Mouse (Mus musculus): ENCODE measurements around the gene Il12rb1. TPM values are rescaled to one million over a fixed set of nuclear protein-coding genes. Genes with fewer than 3 reads are reported as not detected.

Gene Il12rb1
- polyA plus RNA-seq, 1 experiment from 2014 or later = not detected

DNA sequence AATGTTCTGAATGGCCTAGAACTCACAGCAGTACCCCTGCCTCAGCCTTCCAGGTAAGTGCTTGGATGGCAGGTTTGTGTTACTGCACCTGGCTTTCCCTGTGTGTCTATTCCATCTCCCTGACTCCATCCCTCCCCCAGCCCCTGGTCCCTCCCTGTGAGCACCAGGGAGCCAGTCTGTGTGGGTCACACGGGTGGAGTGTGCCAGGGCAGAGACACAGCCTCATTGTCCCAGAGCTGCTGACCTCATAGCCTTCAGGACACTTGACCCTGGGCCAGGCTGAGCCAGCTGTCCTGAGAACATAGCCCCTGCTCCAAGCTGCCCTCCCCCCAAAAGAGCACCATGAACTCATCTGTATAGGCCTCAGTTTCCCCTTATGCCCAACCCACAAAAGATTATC lies 945 bp upstream of the Il12rb1 start:
- H3K4me1 ChIP-seq (replicated peaks; ENCODE audit: control insufficient read depth, insufficient read depth, low read length) = peaks cover 9% of the 10 kb centered on the region; the same call in 1 of the 2 replicates
- peaks cover 17% of the 10 kb centered on the region for H3K27me3 ChIP-seq (ENCODE audit: control insufficient read depth, insufficient read depth, low read length)
- no peaks in the 10 kb centered on the region for H3K36me3 ChIP-seq (ENCODE audit: control insufficient read depth, insufficient read depth, low read length)
- 19% methylated on average over 1 of the region's 1 CpGs for WGBS
- no peak overlapping the region for H3K4me2 ChIP-seq (ENCODE audit: low read depth, low read length, severe bottlenecking)
- ATAC-seq (replicated peaks; ENCODE audit: low FRiP score) (no peak), DNase-seq (ENCODE audit: low spot score) (no peak)
- H3K9ac ChIP-seq (ENCODE audit: low read length) = no peak overlapping the region
- no peak overlapping the region for H3K4me3 ChIP-seq (ENCODE audit: low read depth, low read length)
- no peaks in the 10 kb centered on the region for H3K9me3 ChIP-seq (ENCODE audit: control insufficient read depth, low read length)
- no peak overlapping the region for H3K27ac ChIP-seq (ENCODE audit: low read depth, low read length)

DNA sequence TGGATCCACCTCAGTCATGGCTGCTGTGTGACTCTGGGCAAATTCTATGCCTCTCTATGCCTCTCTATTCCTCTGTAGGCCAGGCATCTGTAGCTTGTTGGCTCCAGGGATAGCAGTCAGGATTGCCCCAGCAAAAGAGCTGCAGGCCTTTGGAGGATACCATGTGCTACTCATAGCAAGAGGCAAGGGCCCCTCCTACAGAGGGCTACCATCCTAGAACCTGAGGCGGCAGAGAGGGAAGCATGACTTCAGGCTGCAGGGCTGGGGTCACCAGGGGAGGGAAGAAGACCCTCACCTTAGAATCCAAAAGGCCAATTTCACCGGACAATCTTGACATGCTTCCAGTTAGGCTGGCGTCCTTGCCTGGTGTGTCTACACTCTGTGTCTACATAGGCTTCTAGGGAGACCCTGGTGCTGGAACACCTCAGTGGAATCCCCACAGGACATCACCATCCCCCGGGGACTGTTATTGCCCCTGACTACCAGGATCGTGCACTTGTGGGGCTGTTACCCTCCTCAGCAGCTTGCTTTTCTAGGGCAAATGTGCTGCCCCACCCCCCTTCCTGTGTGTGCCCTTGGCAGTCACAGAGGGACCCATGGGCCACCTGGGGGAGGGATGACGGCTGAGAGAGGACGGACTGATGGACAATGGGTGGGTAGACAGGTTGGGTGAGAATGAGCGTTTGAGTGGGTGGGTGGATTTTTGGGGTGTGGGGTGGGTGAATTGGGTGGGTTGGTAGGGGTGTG lies 879 bp downstream of the Il12rb1 start:
- Histone ChIP-seq H3K4me2 (ENCODE audit: low read depth, low read length, severe bottlenecking) (no peak overlapping the region), H3K4me1 (replicated peaks; ENCODE audit: control insufficient read depth, insufficient read depth, low read length) (peaks cover 2% of the 10 kb centered on the region; the same call in 1 of the 2 replicates), H3K36me3 (ENCODE audit: control insufficient read depth, insufficient read depth, low read length) (no peaks in the 10 kb centered on the region), H3K9me3 (ENCODE audit: control insufficient read depth, low read length) (no peaks in the 10 kb centered on the region), H3K27me3 (ENCODE audit: control insufficient read depth, insufficient read depth, low read length) (peaks cover 5% of the 10 kb centered on the region), H3K9ac (ENCODE audit: low read length) (no peak overlapping the region), H3K4me3 (ENCODE audit: low read depth, low read length) (no peak overlapping the region), H3K27ac (ENCODE audit: low read depth, low read length) (no peak overlapping the region)
- DNase-seq (ENCODE audit: low spot score) (no peak), ATAC-seq (replicated peaks; ENCODE audit: low FRiP score) (no peak)
- WGBS = 84% methylated on average over 8 of the region's 8 CpGs

DNA sequence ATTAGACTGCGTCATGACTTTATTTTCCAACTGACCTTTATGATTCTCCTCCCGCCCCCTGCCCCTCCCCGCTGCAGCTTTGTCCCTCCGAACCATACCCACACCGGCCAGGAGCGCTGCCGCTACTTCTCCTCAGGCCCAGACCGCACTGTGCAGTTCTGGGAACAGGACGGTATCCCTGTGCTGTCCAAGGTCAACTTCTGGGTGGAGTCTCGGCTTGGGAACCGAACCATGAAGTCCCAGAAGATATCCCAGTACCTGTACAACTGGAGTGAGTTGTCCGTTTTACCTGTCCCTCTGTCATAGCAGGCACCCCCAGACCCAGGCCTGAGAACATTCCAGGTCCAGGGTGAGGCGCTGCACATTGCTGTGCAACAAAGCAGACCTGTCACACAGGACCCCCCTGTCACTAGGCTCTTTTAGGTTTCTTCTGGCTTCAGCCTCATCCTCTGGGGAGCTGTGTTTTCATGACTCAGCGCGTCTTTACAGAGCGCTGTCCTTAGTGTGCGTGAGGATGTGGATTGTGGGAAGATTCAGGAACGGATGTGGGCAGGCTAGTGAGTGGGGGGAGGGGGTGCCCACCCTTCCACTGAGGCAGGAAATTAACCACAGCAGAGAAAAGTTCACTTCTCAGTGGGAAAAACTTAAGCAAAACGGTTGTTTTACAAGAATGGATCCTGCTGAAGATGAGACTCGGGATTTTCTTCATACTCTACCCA lies 2.9 kb downstream of the Il12rb1 start:
- Histone ChIP-seq H3K9me3 (ENCODE audit: control insufficient read depth, low read length) (no peaks in the 10 kb centered on the region), H3K4me1 (replicated peaks; ENCODE audit: control insufficient read depth, insufficient read depth, low read length) (no peaks in the 10 kb centered on the region), H3K27me3 (ENCODE audit: control insufficient read depth, insufficient read depth, low read length) (no peaks in the 10 kb centered on the region; the same call in 1 of the 2 replicates), H3K4me2 (ENCODE audit: low read depth, low read length, severe bottlenecking) (no peak overlapping the region), H3K9ac (ENCODE audit: low read length) (no peak overlapping the region), H3K4me3 (ENCODE audit: low read depth, low read length) (no peak overlapping the region), H3K36me3 (ENCODE audit: control insufficient read depth, insufficient read depth, low read length) (no peaks in the 10 kb centered on the region), H3K27ac (ENCODE audit: low read depth, low read length) (no peak overlapping the region)
- WGBS = 73% methylated on average over 20 of the region's 20 CpGs
- ATAC-seq (replicated peaks; ENCODE audit: low FRiP score) (no peak; the same call in 1 of the 2 replicates), DNase-seq (ENCODE audit: low spot score) (no peak)

DNA sequence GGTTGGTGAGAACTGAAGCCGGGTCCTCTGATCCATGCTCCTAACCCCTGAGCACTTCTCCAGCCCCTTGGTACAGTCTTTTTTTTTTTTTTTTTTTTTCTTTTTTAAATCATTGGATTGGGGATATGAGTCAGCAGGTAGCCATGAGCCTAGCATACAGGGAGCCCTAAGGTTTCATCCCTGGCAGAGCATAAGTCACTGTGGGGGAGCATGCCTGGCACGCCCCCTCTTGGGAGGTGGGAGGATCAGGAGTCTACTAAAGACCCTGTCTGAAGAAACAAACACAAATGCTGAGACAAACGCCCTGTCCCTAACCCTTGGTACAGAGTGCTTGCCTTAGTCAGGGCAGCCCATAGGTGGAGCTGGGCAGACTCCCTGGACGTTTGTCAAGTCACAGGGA lies 3.8 kb downstream of the Il12rb1 start:
- Histone ChIP-seq H3K4me1 (replicated peaks; ENCODE audit: control insufficient read depth, insufficient read depth, low read length) (0 out of 2 replicates have a peak, but pooled peaks cover 3% of the 10 kb centered on the region), H3K36me3 (ENCODE audit: control insufficient read depth, insufficient read depth, low read length) (no peaks in the 10 kb centered on the region), H3K9ac (ENCODE audit: low read length) (no peak overlapping the region), H3K4me2 (ENCODE audit: low read depth, low read length, severe bottlenecking) (no peak overlapping the region), H3K27me3 (ENCODE audit: control insufficient read depth, insufficient read depth, low read length) (peaks cover 5% of the 10 kb centered on the region), H3K27ac (ENCODE audit: low read depth, low read length) (no peak overlapping the region), H3K9me3 (ENCODE audit: control insufficient read depth, low read length) (no peaks in the 10 kb centered on the region), H3K4me3 (ENCODE audit: low read depth, low read length) (no peak overlapping the region)
- 39% methylated on average over 4 of the region's 4 CpGs for WGBS
- DNase-seq (ENCODE audit: low spot score) (no peak), ATAC-seq (replicated peaks; ENCODE audit: low FRiP score) (no peak)

DNA sequence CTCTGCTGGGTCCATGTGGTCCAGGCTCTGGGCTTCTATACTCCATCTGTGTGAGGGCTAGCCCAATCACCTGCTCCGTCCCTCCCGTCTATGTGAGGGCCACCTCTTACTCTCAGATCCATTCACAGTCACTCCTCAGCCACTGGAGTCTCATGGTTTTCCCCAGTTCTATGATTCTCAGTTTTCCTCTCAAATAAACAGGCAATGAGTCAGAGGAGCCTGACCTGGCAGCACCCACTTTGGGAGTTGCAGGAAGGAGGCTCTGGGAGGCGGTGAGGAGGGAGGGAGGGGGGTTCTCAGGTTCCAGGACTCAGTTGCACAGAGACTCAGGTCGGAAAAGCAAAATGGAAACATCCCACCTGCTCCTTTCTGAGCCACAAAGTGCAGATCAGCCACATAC lies 4.6 kb downstream of the Il12rb1 start:
- Histone ChIP-seq H3K4me3 (ENCODE audit: low read depth, low read length) (no peak overlapping the region), H3K4me1 (replicated peaks; ENCODE audit: control insufficient read depth, insufficient read depth, low read length) (0 out of 2 replicates have a peak, but pooled peaks cover 3% of the 10 kb centered on the region), H3K9ac (ENCODE audit: low read length) (no peak overlapping the region), H3K36me3 (ENCODE audit: control insufficient read depth, insufficient read depth, low read length) (no peaks in the 10 kb centered on the region), H3K9me3 (ENCODE audit: control insufficient read depth, low read length) (no peaks in the 10 kb centered on the region), H3K27ac (ENCODE audit: low read depth, low read length) (no peak overlapping the region), H3K27me3 (ENCODE audit: control insufficient read depth, insufficient read depth, low read length) (peaks cover 8% of the 10 kb centered on the region), H3K4me2 (ENCODE audit: low read depth, low read length, severe bottlenecking) (no peak overlapping the region)
- ATAC-seq (replicated peaks; ENCODE audit: low FRiP score) = no peak
- no peak for DNase-seq (ENCODE audit: low spot score)
- whole genome bisulfite sequencing = 69% methylated on average over 4 of the region's 4 CpGs

DNA sequence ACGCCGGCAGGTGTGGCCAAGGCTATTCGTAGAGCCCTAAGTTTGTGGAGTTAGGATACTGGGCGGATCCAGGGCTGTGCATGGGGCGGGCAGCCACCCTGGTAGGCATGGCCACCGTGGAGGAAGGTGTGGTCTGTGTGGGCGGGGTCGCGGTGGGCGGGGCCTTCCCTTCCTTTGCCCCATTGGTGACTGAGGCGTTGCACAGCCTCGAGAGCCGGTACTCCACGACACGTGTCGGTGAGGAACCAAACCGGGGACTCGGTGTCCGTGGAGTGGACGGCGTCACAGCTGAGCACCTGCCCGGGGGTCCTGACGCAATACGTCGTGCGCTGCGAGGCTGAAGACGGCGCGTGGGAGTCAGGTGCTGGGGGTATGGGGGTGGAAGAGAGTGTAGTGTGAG lies 8.4 kb downstream of the Il12rb1 start:
- ATAC-seq (replicated peaks; ENCODE audit: low FRiP score) (no peak), DNase-seq (ENCODE audit: low spot score) (peak; percentile 71)
- Histone ChIP-seq H3K36me3 (ENCODE audit: control insufficient read depth, insufficient read depth, low read length) (no peaks in the 10 kb centered on the region), H3K27ac (ENCODE audit: low read depth, low read length) (no peak overlapping the region), H3K4me3 (ENCODE audit: low read depth, low read length) (no peak overlapping the region), H3K27me3 (ENCODE audit: control insufficient read depth, insufficient read depth, low read length) (peaks cover 14% of the 10 kb centered on the region), H3K9ac (ENCODE audit: low read length) (no peak overlapping the region), H3K4me2 (ENCODE audit: low read depth, low read length, severe bottlenecking) (peak overlapping the region; percentile 16; the same call in 1 of the 2 replicates), H3K9me3 (ENCODE audit: control insufficient read depth, low read length) (no peaks in the 10 kb centered on the region), H3K4me1 (replicated peaks; ENCODE audit: control insufficient read depth, insufficient read depth, low read length) (0 out of 2 replicates have a peak, but pooled peaks cover 5% of the 10 kb centered on the region)
- 7% methylated on average over 30 of the region's 30 CpGs for WGBS

DNA sequence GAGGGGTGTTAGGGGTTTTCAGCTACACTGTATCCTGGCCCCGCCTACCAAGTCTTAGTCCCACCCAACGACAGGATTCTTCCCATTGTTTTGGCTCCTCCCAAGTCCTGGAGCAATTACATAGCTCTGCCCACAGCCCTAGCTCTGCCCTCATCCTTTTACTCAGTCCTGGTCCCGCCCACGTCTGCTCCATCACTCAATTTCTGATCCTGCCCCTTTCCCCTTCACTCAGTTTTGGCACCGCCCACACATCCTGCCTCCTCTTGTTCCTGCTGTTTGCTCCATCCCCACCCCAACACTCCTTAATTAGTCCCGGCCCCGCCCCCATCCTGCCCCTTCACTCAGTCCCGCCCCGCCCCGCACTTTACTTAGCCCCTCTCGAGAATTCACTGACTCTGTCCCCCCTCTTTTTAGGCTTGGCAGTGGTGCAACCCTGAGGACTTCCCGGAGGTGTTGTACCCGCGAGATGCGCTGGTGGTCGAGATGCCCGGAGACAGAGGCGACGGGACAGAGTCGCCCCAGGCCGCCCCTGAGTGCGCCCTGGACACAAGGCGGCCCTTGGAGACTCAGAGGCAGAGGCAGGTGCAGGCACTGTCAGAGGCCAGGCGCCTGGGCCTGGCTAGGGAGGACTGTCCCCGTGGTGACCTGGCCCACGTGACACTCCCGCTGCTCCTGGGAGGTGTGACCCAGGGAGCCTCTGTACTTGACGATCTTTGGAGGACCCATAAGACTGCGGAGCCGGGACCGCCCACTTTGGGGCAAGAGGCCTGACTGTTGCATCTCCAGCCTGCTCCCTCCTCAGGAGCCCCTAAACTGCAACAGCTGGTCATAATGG lies 12.1 kb downstream of the Il12rb1 start:
- H3K4me3 ChIP-seq (ENCODE audit: low read depth, low read length) = peak overlapping the region; percentile 6; the same call in 1 of the 2 replicates
- H3K27ac ChIP-seq (ENCODE audit: low read depth, low read length) = no peak overlapping the region
- no peaks in the 10 kb centered on the region for H3K9me3 ChIP-seq (ENCODE audit: control insufficient read depth, low read length)
- no peaks in the 10 kb centered on the region for H3K36me3 ChIP-seq (ENCODE audit: control insufficient read depth, insufficient read depth, low read length)
- peak overlapping the region; percentile 33; the same call in 1 of the 2 replicates for H3K4me2 ChIP-seq (ENCODE audit: low read depth, low read length, severe bottlenecking)
- 0 out of 2 replicates have a peak, but pooled peaks cover 7% of the 10 kb centered on the region for H3K4me1 ChIP-seq (replicated peaks; ENCODE audit: control insufficient read depth, insufficient read depth, low read length)
- no peak overlapping the region for H3K9ac ChIP-seq (ENCODE audit: low read length)
- peaks cover 14% of the 10 kb centered on the region for H3K27me3 ChIP-seq (ENCODE audit: control insufficient read depth, insufficient read depth, low read length)
- peak; percentile 79 for ATAC-seq (replicated peaks; ENCODE audit: low FRiP score)
- peak; percentile 86 for DNase-seq (ENCODE audit: low spot score)
- 2% methylated on average over 31 of the region's 31 CpGs for WGBS

DNA sequence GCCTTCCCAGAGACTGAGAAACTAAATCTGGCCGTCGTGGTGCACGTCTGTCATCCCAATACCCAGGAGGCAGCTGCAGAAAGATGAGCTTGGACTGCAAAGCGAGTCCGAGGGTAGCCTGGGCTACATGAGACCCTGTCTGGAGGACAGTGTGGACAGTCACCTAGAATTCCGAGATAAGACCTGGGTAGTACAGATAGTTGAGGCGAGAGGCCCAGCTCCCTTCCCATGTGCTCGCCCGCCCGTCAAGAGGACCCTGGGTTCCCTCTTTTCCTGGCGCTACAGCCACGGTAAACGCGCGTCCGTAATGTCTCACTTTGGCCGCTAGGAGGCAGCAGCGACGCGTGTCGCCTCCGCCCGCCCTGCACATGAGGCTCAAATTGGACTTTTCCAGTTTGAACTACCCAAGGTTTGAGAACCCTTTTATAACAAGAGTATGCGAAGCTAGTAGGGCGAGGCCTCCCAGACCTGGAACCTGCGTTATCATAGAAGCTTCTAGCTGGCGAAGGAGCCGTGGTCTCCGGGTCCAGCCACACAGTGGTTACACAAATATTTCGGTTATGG lies 13.2 kb downstream of the Il12rb1 start:
- no peak overlapping the region for H3K4me2 ChIP-seq (ENCODE audit: low read depth, low read length, severe bottlenecking)
- DNase-seq (ENCODE audit: low spot score) (peak; percentile 84), ATAC-seq (replicated peaks; ENCODE audit: low FRiP score) (peak; percentile 42; the same call in 1 of the 2 replicates)
- peaks cover 11% of the 10 kb centered on the region for H3K27me3 ChIP-seq (ENCODE audit: control insufficient read depth, insufficient read depth, low read length)
- 16% methylated on average over 30 of the region's 30 CpGs for WGBS
- no peak overlapping the region for H3K4me3 ChIP-seq (ENCODE audit: low read depth, low read length)
- no peak overlapping the region for H3K27ac ChIP-seq (ENCODE audit: low read depth, low read length)
- H3K9me3 ChIP-seq (ENCODE audit: control insufficient read depth, low read length) = no peaks in the 10 kb centered on the region
- H3K9ac ChIP-seq (ENCODE audit: low read length) = no peak overlapping the region
- no peaks in the 10 kb centered on the region for H3K36me3 ChIP-seq (ENCODE audit: control insufficient read depth, insufficient read depth, low read length)
- 0 out of 2 replicates have a peak, but pooled peaks cover 7% of the 10 kb centered on the region for H3K4me1 ChIP-seq (replicated peaks; ENCODE audit: control insufficient read depth, insufficient read depth, low read length)
